Mouse (Mus musculus) liver, embryonic 16.5 days (tissue): ENCODE results near the gene Arhgef12. TPM values are rescaled to one million over a fixed set of nuclear protein-coding genes. Genes with fewer than 3 reads are reported as not detected.

Source experiments
- ATAC-seq: fragments of 200-750 bp; cut with Nextera tagmentation; 2 replicates; pipeline ENCODE4 v1.8.0; 2017; ENCODE audit warnings: low read depth, mild to moderate bottlenecking, moderate number of reproducible peaks, moderate library complexity
- H3K27ac ChIP-seq: fragments of 300-500 bp; sonication (generic); 2 replicates; pipeline ENCODE4 v1.5.1; 2014; ENCODE audit warnings: mild to moderate bottlenecking, low read length
- H3K27me3 ChIP-seq: fragments of 300-500 bp; sonication (generic); 2 replicates; pipeline ENCODE4 v1.6.1; 2014; ENCODE audit warnings: low read depth, low read length, mixed read lengths; ENCODE audit not compliant: control insufficient read depth, insufficient read depth
- H3K36me3 ChIP-seq: fragments of 300-500 bp; sonication (generic); 2 replicates; pipeline ENCODE4 v1.6.1; 2014; ENCODE audit warnings: mild to moderate bottlenecking; ENCODE audit not compliant: control insufficient read depth, insufficient read depth
- H3K4me1 ChIP-seq: fragments of 300-500 bp; sonication (generic); 2 replicates; pipeline ENCODE4 v1.6.1; 2014; ENCODE audit warnings: low read depth, low read length, mixed read lengths; ENCODE audit not compliant: control insufficient read depth
- H3K4me2 ChIP-seq: fragments of 300-500 bp; sonication (generic); 2 replicates; pipeline ENCODE4 v1.6.1; 2014; ENCODE audit warnings: low read depth, low read length, mixed read lengths
- H3K4me3 ChIP-seq: fragments of 300-500 bp; sonication (generic); 2 replicates; pipeline ENCODE4 v1.5.1; 2014; ENCODE audit warnings: low read depth, mild to moderate bottlenecking, low read length
- H3K9ac ChIP-seq: fragments of 300-500 bp; sonication (generic); 2 replicates; pipeline ENCODE4 v1.6.1; 2014; ENCODE audit warnings: low read depth, low read length
- H3K9me3 ChIP-seq: fragments of 300-500 bp; sonication (generic); replicated peaks from 2 replicates; pipeline ENCODE4 v1.6.1; 2016; ENCODE audit warnings: low read length; ENCODE audit not compliant: control insufficient read depth
- WGBS: fragments of 180-500 bp; shearing (Covaris S2); extraction: QIAGEN DNeasy Blood & Tissue Kit; methylation state at CpG from one replicate; pipeline ENCODE4 v1.1.7; 2014; ENCODE audit not compliant: insufficient replicate concordance; 5-methylcytosine and 5-hydroxymethylcytosine counted together
- polyA plus RNA-seq: library from polyadenylated mRNA; unstranded; fragments of >200 nt; fragmentation: Nextera tagmentation; extraction: Ambion mirVana; gene quantifications from 2 replicates; pipeline ENCODE4 v1.2.1, GENCODE M21; 2015

Arhgef12 gene
- polyA plus RNA-seq, 1 experiment from 2014 or later = 7.8 TPM

DNA sequence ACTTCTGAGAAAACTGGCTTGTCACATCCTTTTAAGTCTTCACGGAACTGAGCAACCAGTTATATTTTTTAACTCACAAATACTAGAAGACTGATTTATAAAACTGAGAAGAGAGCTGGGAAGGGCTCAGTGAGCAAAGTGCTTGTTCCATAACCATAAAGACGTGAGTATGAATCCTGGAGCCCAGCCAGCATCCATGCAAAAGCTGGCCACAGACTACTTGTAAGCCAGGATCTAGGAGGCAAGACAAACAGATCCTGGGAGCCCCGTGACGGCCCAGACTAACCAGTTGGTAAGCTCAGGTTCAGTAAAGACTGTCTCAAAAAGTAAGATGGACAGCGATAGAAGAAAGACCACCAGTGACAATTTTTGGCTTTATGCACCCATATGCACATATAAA lies 94.5 kb downstream of the Arhgef12 start:
- H3K27me3 ChIP-seq = no peaks in the 10 kb centered on the region
- WGBS = 72% methylated on average over 5 of the region's 5 CpGs
- no peak overlapping the region for H3K9ac ChIP-seq
- no peak overlapping the region for H3K4me3 ChIP-seq
- H3K4me2 ChIP-seq = no peak overlapping the region
- ATAC-seq = no peak
- no peak overlapping the region for H3K27ac ChIP-seq
- H3K36me3 ChIP-seq = peaks cover 11% of the 10 kb centered on the region
- H3K9me3 ChIP-seq = no peaks in the 10 kb centered on the region
- H3K4me1 ChIP-seq = no peaks in the 10 kb centered on the region

GRCm38 (mm10) chr9:43011061-43011460 lies 96.0 kb downstream of the Arhgef12 start:
- Histone ChIP-seq H3K9ac (no peak overlapping the region), H3K9me3 (no peaks in the 10 kb centered on the region), H3K4me1 (no peaks in the 10 kb centered on the region), H3K4me2 (no peak overlapping the region), H3K27me3 (no peaks in the 10 kb centered on the region), H3K4me3 (no peak overlapping the region), H3K36me3 (peaks cover 11% of the 10 kb centered on the region), H3K27ac (no peak overlapping the region)
- no peak for ATAC-seq
- WGBS = 54% methylated on average over 4 of the region's 4 CpGs

DNA sequence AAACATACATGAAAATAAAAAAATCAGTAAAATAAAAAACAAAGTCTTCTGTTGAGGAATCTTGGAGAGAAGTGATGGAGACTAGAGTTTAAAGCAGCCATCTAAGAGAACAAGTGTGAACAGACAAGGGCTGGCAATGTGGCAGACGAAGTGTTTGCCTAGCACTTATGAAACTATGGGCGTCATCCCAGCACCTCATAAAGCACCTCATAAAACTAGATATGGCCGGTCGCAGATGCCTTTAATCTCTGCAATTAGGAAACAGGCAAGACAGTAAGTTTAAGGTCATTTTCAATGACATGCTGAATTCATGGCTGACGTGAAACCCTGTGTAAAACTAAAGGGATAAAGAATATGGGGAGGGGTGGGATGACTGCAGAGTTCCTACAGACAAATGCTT lies 103.2 kb downstream of the Arhgef12 start:
- Histone ChIP-seq H3K27me3 (no peaks in the 10 kb centered on the region), H3K4me3 (no peak overlapping the region), H3K4me2 (no peak overlapping the region), H3K4me1 (no peaks in the 10 kb centered on the region), H3K9ac (no peak overlapping the region), H3K27ac (no peak overlapping the region), H3K36me3 (peaks cover 31% of the 10 kb centered on the region), H3K9me3 (no peaks in the 10 kb centered on the region)
- ATAC-seq = no peak
- 83% methylated on average over 5 of the region's 5 CpGs for WGBS

DNA sequence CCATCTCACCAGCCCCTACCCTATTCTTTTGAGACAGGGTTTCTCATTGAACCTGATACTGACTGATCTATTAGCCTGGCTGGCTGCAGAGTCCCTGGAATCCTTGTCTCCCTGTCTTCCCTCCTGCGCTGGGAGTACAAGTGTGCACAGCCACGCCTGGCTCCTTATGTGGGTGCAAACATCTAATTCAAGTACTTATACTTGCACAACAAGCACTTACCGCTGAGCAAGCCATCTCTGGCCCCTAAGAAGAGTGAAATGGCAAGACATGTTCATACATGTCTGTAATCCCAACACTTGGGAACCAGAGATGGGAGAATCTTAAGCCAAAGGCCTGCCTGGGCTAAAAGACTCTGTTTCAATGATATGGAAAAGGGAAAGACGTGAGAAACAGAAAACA lies 104.0 kb downstream of the Arhgef12 start:
- no peak overlapping the region for H3K4me3 ChIP-seq
- H3K36me3 ChIP-seq = peaks cover 39% of the 10 kb centered on the region
- H3K27me3 ChIP-seq = no peaks in the 10 kb centered on the region
- H3K27ac ChIP-seq = no peak overlapping the region
- WGBS = 79% methylated on average over 4 of the region's 4 CpGs
- H3K9ac ChIP-seq = no peak overlapping the region
- ATAC-seq = no peak
- no peaks in the 10 kb centered on the region for H3K9me3 ChIP-seq
- H3K4me2 ChIP-seq = no peak overlapping the region
- no peaks in the 10 kb centered on the region for H3K4me1 ChIP-seq

GRCm38 (mm10) chr9:43000595-43001250 lies 106.3 kb downstream of the Arhgef12 start:
- WGBS = 74% methylated on average over 11 of the region's 11 CpGs
- Histone ChIP-seq H3K9ac (no peak overlapping the region), H3K27ac (no peak overlapping the region), H3K4me1 (no peaks in the 10 kb centered on the region), H3K4me2 (no peak overlapping the region), H3K9me3 (no peaks in the 10 kb centered on the region), H3K36me3 (peaks cover 52% of the 10 kb centered on the region), H3K4me3 (no peak overlapping the region), H3K27me3 (no peaks in the 10 kb centered on the region)
- ATAC-seq = no peak

GRCm38 (mm10) chr9:43000070-43000469 lies 107.0 kb downstream of the Arhgef12 start:
- H3K9me3 ChIP-seq = no peaks in the 10 kb centered on the region
- H3K4me2 ChIP-seq = no peak overlapping the region
- no peaks in the 10 kb centered on the region for H3K4me1 ChIP-seq
- peaks cover 51% of the 10 kb centered on the region for H3K36me3 ChIP-seq
- ATAC-seq = no peak
- no peak overlapping the region for H3K9ac ChIP-seq
- no peak overlapping the region for H3K27ac ChIP-seq
- no peaks in the 10 kb centered on the region for H3K27me3 ChIP-seq
- WGBS = 80% methylated on average over 1 of the region's 1 CpGs
- no peak overlapping the region for H3K4me3 ChIP-seq

DNA sequence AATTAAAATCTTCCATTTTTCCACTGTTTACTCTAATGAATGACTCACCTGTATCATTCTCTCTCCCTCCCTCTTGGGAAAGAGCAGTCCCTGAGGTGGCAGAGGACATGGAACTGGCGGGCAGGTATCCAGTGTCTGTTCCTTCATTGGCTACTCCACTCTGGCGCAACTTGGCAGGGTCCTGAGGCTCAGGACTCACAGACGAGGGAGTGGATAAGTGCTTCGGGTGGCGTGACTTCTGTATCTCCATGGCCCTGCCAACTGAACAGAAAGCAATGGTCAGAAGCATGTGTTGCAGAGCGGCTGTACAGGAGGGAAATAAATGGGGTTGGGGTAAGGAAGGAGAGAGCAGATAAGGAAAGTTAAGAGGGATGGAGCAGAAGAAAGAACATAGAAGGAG lies 109.5 kb downstream of the Arhgef12 start:
- H3K9ac ChIP-seq = no peak overlapping the region
- H3K27me3 ChIP-seq = no peaks in the 10 kb centered on the region
- H3K27ac ChIP-seq = no peak overlapping the region
- H3K4me2 ChIP-seq = no peak overlapping the region
- ATAC-seq = no peak
- peaks cover 45% of the 10 kb centered on the region for H3K36me3 ChIP-seq
- no peaks in the 10 kb centered on the region for H3K4me1 ChIP-seq
- WGBS = 80% methylated on average over 6 of the region's 6 CpGs
- H3K4me3 ChIP-seq = no peak overlapping the region
- no peaks in the 10 kb centered on the region for H3K9me3 ChIP-seq

GRCm38 (mm10) chr9:42995298-42995697 lies 111.7 kb downstream of the Arhgef12 start:
- ATAC-seq = peak; percentile 48; the same call in 1 of the 2 replicates
- Histone ChIP-seq H3K9ac (no peak overlapping the region), H3K4me2 (no peak overlapping the region), H3K4me3 (no peak overlapping the region), H3K4me1 (no peaks in the 10 kb centered on the region), H3K27me3 (no peaks in the 10 kb centered on the region), H3K36me3 (peaks cover 51% of the 10 kb centered on the region), H3K27ac (no peak overlapping the region), H3K9me3 (no peaks in the 10 kb centered on the region)
- 69% methylated on average over 11 of the region's 11 CpGs for WGBS

DNA sequence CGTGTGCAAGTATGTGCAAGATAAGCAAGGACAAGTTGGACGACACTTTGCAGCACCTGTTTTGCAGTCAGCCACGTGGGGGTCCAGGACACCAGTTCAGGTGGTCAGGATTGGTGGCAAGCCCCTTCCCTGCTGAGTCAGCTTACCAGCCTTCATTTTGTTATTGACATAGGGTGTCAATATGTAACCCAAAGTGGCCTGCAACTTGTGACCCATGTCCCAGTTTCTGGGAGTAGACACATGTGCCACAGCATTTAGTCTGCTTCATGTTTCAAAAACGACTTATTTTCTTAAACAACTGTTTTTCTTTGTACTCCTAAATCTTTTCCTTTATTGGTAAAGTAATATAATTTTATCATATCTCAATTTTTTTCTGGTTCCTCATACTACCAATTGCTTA lies 112.3 kb downstream of the Arhgef12 start:
- ATAC-seq = peak; percentile 65
- no peak overlapping the region for H3K4me3 ChIP-seq
- H3K9me3 ChIP-seq = no peaks in the 10 kb centered on the region
- no peaks in the 10 kb centered on the region for H3K27me3 ChIP-seq
- no peak overlapping the region for H3K4me2 ChIP-seq
- 71% methylated on average over 4 of the region's 4 CpGs for WGBS
- no peak overlapping the region for H3K27ac ChIP-seq
- H3K9ac ChIP-seq = no peak overlapping the region
- H3K4me1 ChIP-seq = no peaks in the 10 kb centered on the region
- peaks cover 52% of the 10 kb centered on the region for H3K36me3 ChIP-seq
